Mouse (Mus musculus): ENCODE measurements around the gene Nsdhl.

DNA sequence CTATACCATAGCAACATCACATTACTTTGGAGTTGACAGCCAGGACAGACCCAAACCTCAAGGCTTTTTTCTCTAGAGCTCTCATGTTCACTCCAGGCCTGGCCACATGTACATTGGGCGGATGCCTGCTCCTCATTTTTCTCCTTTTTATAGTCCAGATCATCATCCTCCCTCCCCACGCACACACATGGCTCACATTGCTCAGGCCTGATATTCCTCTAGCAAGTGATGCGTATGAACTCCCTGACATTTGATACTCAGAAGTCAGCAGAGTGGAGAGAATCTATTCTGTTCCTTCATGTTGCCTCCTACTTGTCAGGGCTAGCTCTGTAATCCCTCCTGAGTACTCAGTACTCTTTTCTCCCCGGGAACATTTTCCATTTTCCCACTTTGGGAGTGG is 38.1 kb downstream of the Nsdhl start:
- no peak for TF ChIP-seq GATA1 (IDR thresholded peaks at IDR 0.05; ENCODE audit: low read length)
- TF ChIP-seq TAL1 (IDR thresholded peaks at IDR 0.05; ENCODE audit: low read length): no peak

Data from erythroblast, embryonic 14.5 days (primary cell).